Mouse (Mus musculus): ENCODE results near the gene Rptor. TPM values are rescaled to one million over a fixed set of nuclear protein-coding genes. Genes with fewer than 3 reads are reported as not detected.

Gene Rptor
- total RNA-seq, 2 experiments from 2014 or later: 30.6 to 34.8 TPM

- DNase-seq: no peak
Observed at GRCm38 (mm10) chr11:119738990-119739846, 136.5 kb downstream of the Rptor start.

DNA sequence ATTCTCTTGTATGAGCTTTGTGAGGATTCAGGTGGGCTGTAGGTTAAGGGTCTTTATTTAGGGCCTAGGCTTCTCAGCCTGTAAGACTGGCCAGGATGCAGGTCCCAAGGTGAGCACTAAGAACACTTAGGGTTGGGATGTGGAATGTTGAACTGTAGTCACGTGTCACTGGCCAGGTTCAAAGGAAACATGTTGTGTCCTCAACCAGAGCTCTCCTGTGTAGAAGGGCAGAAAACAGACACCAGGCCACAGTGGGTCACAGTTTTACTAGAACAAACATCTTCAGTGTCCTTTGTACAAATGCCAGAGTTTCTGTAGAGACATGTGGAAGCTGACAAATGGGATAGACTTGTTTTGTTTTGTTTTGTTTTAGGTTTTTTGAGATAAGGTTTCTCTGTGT, 138.7 kb downstream of the Rptor start:
- DNase-seq: no peak

GRCm38 (mm10) chr11:119744436-119744835, 141.7 kb downstream of the Rptor start:
- no peak for DNase-seq

DNA sequence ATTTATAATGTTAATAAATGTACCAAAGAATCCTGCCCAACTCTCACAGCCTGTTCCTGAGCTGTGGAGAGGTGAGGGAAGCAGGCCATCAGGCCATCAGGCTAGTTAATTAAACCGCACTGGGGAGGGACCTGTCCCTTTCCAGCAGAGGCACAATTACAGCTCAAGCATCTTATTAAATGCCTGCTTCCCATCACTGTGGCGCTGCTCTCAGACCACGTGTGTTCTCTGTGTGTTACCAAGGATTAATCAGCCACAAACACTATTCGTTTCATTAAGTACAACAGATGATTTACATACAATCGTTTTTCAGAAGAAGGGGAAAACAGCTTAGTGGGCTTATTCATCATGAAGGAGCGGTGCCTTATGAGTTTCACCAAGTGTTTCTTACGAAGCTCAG, 142.6 kb downstream of the Rptor start:
- DNase-seq: no peak

GRCm38 (mm10) chr11:119754459-119754858, 151.8 kb downstream of the Rptor start:
- no peak for DNase-seq

DNA sequence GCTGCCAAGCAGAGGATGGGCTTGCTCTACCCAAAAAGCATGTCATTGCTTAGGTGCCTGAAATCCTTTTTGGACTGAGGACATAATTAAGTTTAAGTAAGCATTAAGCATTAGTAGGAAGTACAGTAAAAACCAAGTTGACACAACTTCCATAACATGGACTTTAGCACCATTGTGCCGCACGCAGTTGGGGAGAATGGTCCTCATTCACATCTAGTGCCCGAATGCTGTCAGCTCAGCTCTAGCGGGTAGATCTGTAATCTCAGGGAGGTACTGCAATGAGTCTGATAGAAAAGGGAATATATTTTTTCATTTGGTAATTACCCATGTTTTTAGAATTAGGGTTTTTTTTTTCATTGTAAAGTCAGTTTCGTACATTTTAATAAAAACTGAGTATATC, 155.5 kb downstream of the Rptor start:
- no peak for DNase-seq

GRCm38 (mm10) chr11:119758705-119759327, 156.1 kb downstream of the Rptor start:
- DNase-seq: no peak

GRCm38 (mm10) chr11:119762911-119763310, 160.2 kb downstream of the Rptor start:
- DNase-seq: no peak

- no peak for DNase-seq
Observed at GRCm38 (mm10) chr11:119766023-119766422, 163.3 kb downstream of the Rptor start.

- no peak for DNase-seq
Observed at GRCm38 (mm10) chr11:119766782-119767459, 164.2 kb downstream of the Rptor start.

DNA sequence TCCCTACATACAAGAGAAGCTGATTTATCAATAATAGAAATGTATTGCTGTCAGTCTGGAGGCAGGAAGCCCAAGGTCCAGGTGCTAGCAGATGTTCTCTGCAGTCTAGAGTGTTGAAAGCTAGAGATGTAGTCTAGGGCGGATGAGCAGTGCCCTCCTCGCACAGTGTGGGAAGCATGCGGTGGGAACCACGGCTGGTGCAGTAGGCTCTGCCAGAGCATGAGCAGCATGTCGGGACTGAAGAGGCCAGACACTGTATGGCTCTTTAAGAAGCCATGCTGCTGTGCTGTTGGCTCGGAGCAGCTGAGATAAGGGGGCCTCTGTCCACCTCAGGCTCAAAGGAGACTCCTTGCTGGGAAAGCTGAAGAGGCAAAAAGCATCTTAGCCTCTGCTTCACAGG, 164.8 kb downstream of the Rptor start:
- no peak for DNase-seq

- DNase-seq: no peak
Observed at GRCm38 (mm10) chr11:119768511-119768910, 165.8 kb downstream of the Rptor start.

DNA sequence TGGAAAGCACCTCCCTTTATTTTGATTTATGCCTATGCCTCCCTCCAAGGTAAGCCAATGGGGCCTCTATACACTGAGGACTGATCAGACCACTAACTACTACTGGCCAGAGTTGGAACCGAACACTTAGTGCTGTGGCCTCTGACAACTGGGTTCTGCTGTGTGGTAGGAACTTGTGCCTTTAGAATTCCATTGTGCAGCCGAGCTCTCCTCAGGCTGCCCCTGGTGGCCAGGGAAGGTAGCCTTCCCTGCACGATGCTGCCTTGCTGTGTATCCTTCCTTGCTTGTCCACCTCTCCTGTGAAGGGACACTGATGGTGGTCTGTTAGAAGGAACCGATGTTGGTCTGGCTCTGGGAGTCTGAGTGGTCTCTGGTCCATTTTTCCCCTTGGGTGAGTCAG, 167.0 kb downstream of the Rptor start:
- DNase-seq: no peak

GRCm38 (mm10) chr11:119770985-119771384, 168.3 kb downstream of the Rptor start:
- DNase-seq: no peak

- no peak for DNase-seq
Observed at GRCm38 (mm10) chr11:119772896-119773295, 170.2 kb downstream of the Rptor start.

DNA sequence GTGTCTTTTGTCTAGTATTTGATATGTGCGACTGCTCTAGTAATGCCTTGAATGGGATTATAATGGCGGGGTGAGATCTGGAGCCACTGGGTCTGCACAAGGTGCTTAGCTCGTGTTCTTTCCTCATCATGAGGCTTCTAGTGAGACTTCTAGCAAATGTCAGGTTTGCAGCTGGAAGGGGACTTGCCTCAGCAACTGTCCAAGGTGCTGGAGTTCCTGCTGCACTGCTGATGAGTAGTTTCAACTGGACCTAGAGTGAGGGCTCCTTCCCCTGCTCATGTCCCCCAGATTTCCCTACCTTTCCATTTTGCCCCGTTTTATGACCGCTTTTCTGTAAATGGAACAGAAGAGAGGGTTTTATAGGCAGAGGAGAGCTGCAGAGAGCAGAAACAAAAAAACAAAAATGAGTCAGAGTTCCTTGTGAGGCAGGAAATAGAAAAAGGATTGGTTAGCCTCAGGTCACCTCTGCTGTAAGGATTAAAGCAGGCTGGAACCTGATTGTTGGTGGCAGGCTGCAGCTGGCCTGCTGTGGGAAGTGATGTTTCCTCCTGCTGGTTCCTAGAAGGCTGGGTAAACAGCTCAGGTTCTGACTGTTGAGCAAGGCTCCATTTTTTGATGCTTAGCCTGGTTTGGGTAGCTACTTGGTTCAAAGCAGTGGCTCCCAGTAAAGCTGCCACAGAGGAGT, 172.5 kb downstream of the Rptor start:
- no peak for DNase-seq

DNA sequence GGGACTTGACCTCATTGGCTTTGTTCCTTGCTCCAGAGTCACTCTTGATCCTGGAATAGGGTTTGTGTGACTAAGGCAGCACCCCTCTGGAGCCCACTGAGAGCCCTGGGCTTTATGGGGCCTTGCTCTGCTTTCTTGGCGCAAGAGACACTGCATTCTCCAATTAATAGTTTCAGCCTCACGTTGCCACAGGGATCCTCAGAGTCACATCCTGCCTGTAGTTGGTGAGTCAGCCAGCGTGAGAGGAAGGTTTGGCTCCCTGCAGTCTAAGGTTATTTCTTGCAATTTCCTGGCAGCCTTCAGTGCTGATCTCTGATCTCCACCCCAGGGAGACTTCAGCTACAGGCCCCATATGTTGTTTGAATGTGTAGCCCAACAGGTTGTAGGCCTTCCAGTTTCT, 174.5 kb downstream of the Rptor start:
- DNase-seq: no peak

- no peak for DNase-seq
Observed at GRCm38 (mm10) chr11:119777872-119778271, 175.2 kb downstream of the Rptor start.

- no peak for DNase-seq
Observed at GRCm38 (mm10) chr11:119780290-119780689, 177.6 kb downstream of the Rptor start.

DNA sequence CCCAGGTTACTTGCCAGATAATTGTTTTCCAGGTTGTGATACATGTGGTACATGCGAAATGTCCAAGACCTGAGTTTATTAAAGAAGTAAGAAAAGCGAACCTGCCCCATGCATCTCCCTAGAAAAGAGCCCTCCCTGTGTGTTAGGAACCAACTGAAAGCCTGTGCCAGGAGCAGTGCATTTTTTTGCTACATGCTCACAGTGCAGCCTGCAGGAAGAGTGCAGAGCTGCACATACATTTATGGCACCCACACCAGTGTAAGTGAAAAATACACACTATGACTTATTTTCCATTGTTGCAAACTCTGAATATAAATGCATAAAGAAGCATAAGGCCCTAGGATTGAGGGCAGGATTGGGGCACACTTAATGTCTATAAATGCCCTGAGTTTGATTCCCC, 178.5 kb downstream of the Rptor start:
- no peak for DNase-seq

GRCm38 (mm10) chr11:119781726-119782125, 179.0 kb downstream of the Rptor start:
- no peak for DNase-seq

GRCm38 (mm10) chr11:119783653-119784052, 180.9 kb downstream of the Rptor start:
- DNase-seq: no peak

Data from gastrocnemius, postnatal 10 days (tissue).